Mouse (Mus musculus) intestine, embryonic 14.5 days (tissue): ENCODE data around the gene Cpsf4l. TPM values are rescaled to one million over a fixed set of nuclear protein-coding genes. Genes with fewer than 3 reads are reported as not detected.

ENCODE experiments used
- ATAC-seq: fragments of 200-750 bp; cut with Nextera tagmentation; replicated peaks from 2 replicates; pipeline ENCODE4 v1.8.0; 2017; ENCODE audit warnings: low read depth, moderate number of reproducible peaks, moderate TSS enrichment, moderate library complexity; ENCODE audit not compliant: low FRiP score, low TSS enrichment
- DNase-seq: peaks from one replicate; pipeline ENCODE4 v3.0.0-alpha.2; 2018; ENCODE audit warnings: low spot score
- H3K27ac ChIP-seq: fragments of 300-500 bp; sonication (generic); 2 replicates; pipeline ENCODE4 v1.5.1; 2014; ENCODE audit warnings: low read depth, mild to moderate bottlenecking, control low read depth
- H3K27me3 ChIP-seq: fragments of 300-500 bp; sonication (generic); replicated peaks from 2 replicates; pipeline ENCODE4 v1.6.1; 2014; ENCODE audit warnings: low read length, control low read depth; ENCODE audit not compliant: control insufficient read depth, insufficient read depth
- H3K36me3 ChIP-seq: fragments of 300-500 bp; sonication (generic); 2 replicates; pipeline ENCODE4 v1.6.1; 2014; ENCODE audit warnings: low read length, control low read depth; ENCODE audit not compliant: control insufficient read depth, insufficient read depth
- H3K4me1 ChIP-seq: fragments of 300-500 bp; sonication (generic); replicated peaks from 2 replicates; pipeline ENCODE4 v1.6.1; 2014; ENCODE audit warnings: low read length, control low read depth, mixed read lengths; ENCODE audit not compliant: control insufficient read depth, insufficient read depth
- H3K4me2 ChIP-seq: fragments of 300-500 bp; sonication (generic); 2 replicates; pipeline ENCODE4 v1.6.1; 2014; ENCODE audit warnings: low read length
- H3K4me3 ChIP-seq: fragments of 300-500 bp; sonication (generic); 2 replicates; pipeline ENCODE4 v1.5.1; 2014; ENCODE audit warnings: low read depth, low read length, control low read depth, mixed read lengths
- H3K9ac ChIP-seq: fragments of 300-500 bp; sonication (generic); 2 replicates; pipeline ENCODE4 v1.6.1; 2014; ENCODE audit warnings: mild to moderate bottlenecking, low read length
- H3K9me3 ChIP-seq: fragments of 300-500 bp; sonication (generic); 2 replicates; pipeline ENCODE4 v1.6.1; 2016; ENCODE audit warnings: low read length, control low read depth; ENCODE audit not compliant: control insufficient read depth
- WGBS: fragments of 180-500 bp; shearing (Covaris S2); extraction: QIAGEN DNeasy Blood & Tissue Kit; methylation state at CpG from one replicate; pipeline ENCODE4 v1.1.7; 2014; 5-methylcytosine and 5-hydroxymethylcytosine counted together
- polyA plus RNA-seq: library from polyadenylated mRNA; unstranded; fragments of >200 nt; fragmentation: Nextera tagmentation; extraction: Ambion mirVana; gene quantifications from 2 replicates; pipeline ENCODE4 v1.2.1, GENCODE M21; 2014

Gene Cpsf4l
- polyA plus RNA-seq, 1 experiment from 2014 or later: 0.18 TPM

- DNase-seq: no peak
- Histone ChIP-seq H3K4me1 (peaks cover 19% of the 10 kb centered on the region), H3K9me3 (no peaks in the 10 kb centered on the region), H3K36me3 (peaks cover 44% of the 10 kb centered on the region), H3K27me3 (no peaks in the 10 kb centered on the region), H3K27ac (no peak overlapping the region), H3K4me3 (no peak overlapping the region), H3K9ac (no peak overlapping the region), H3K4me2 (no peak overlapping the region)
- no peak for ATAC-seq
- 63% methylated on average over 22 of the region's 22 CpGs for WGBS
These were observed 58.5 kb downstream of the Cpsf4l start for GRCm38 (mm10) chr11:113651206-113651906.

GRCm38 (mm10) chr11:113649353-113650210 lies 60.2 kb downstream of the Cpsf4l start, which contains the start of gene Slc39a11:
Gene Slc39a11 (minus strand): TSS chr11:113650079.
- peak; percentile 91 for DNase-seq
- WGBS: under 1% methylated on average over 67 of the region's 91 CpGs
- Histone ChIP-seq H3K4me1 (peaks cover 19% of the 10 kb centered on the region), H3K4me3 (peak within 1 kb of the TSS; percentile 95), H3K27ac (peak within 1 kb of the TSS; percentile 82), H3K9ac (peak within 1 kb of the TSS; percentile 93), H3K36me3 (peaks cover 26% of the 10 kb centered on the region), H3K4me2 (peak within 1 kb of the TSS; percentile 84), H3K9me3 (no peaks in the 10 kb centered on the region), H3K27me3 (no peaks in the 10 kb centered on the region)
- ATAC-seq: peak; percentile 80

DNA sequence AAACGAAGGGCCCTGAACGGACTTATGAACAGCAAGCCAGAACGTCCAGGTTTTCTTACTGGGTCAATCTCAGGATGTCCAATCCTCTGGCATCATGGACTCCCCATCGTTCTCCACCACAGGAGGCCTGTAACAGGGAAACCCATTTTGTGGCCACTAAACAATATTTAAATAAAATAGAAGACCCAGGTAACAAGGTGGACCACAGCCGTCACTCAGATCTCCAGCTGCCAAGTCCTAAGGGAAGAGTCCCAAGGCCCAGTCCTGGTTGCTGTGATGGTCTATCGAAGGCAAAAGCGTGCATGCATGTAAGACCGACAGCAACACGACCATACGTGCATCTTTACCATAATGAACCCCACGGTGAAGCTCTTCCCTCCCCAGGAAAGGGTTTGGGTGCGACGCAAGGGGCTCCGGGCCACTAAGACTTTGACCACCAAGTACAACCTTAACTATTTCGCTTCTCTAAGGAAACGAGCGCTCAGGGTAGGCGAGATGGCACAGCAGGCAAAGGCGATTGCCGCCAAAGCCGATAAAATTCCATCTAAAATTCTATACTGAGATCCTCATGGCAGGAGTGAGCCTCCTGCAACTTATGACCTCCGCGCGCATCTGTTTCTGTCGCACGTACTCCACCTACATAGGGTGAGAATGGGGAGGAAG lies 61.0 kb downstream of the Cpsf4l start, which contains the start of gene Cog1:
Gene Cog1 (plus strand): TSS at position 480 of the 663 bp plus-strand sequence.
- Histone ChIP-seq H3K4me1 (peaks cover 19% of the 10 kb centered on the region), H3K9ac (peak within 1 kb of the TSS; percentile 93), H3K36me3 (peaks cover 19% of the 10 kb centered on the region), H3K9me3 (no peaks in the 10 kb centered on the region), H3K27ac (peak within 1 kb of the TSS; percentile 82), H3K27me3 (no peaks in the 10 kb centered on the region), H3K4me3 (peak within 1 kb of the TSS; percentile 95), H3K4me2 (peak within 1 kb of the TSS; percentile 84)
- ATAC-seq (no peak; the same call in 1 of the 2 replicates), DNase-seq (no peak)
- 43% methylated on average over 26 of the region's 26 CpGs for WGBS

Other genes starting within 250 kb of the Cpsf4l start
- gene Sstr2, start 90.7 kb downstream of the Cpsf4l start, polyA plus RNA-seq: 0.30 and 0.47 TPM in 2 replicates
- gene Cog1, start 60.8 kb downstream of the Cpsf4l start, polyA plus RNA-seq: 25.2 and 25.7 TPM in 2 replicates
- gene Slc39a11, start 59.9 kb downstream of the Cpsf4l start, polyA plus RNA-seq: 24.0 and 24.4 TPM in 2 replicates
- gene Fam104a, start 25.9 kb downstream of the Cpsf4l start, polyA plus RNA-seq: 49.6 and 52.3 TPM in 2 replicates
- 22.9 and 23.9 TPM in 2 replicates for gene D11Wsu47e, start 25.6 kb downstream of the Cpsf4l start, polyA plus RNA-seq
- gene Cdc42ep4, start 41.9 kb upstream of the Cpsf4l start, polyA plus RNA-seq: 46.8 and 52.0 TPM in 2 replicates